Comparison of ENCODE assay signal across 17 mouse cellular contexts in genomic region chr9:110937506-110938490, GRCm38 (mm10). TPM values are rescaled to one million over a fixed set of nuclear protein-coding genes. Genes with fewer than 3 reads are reported as not detected.
DNase-seq lines count a peak whose midpoint lies in the region; ATAC-seq and TF ChIP-seq lines count a peak whose summit lies in the region.
"Had no signal": no experiment of that assay in that cellular context is flagged by ENCODE, and none has a peak within 500 bp of the region (broad histone marks: within the 10 kb centered on the region; RNA-seq: fewer than 3 reads in every experiment).

No protein-coding gene starts in this region.

- WGBS in hindbrain, postnatal 0 days = 77% methylated on average over 12 of the region's 12 CpGs
- WGBS in hindbrain, embryonic 13.5 days = 69% methylated on average over 12 of the region's 12 CpGs

- no peaks in the 10 kb centered on the region for H3K27me3 ChIP-seq in hindbrain, postnatal 0 days (ENCODE audit: insufficient read depth, low read length)
- H3K27me3 ChIP-seq in hindbrain, embryonic 13.5 days = no peaks in the 10 kb centered on the region
- H3K27me3 ChIP-seq: heart, embryonic 15.5 days had no signal

- no peak overlapping the region for H3K9ac ChIP-seq in hindbrain, postnatal 0 days (replicated peaks; ENCODE audit: low read length)
- no peak overlapping the region for H3K9ac ChIP-seq in hindbrain, embryonic 13.5 days
- H3K9ac ChIP-seq: heart, embryonic 15.5 days; liver, postnatal 0 days had no signal

- H3K36me3 ChIP-seq in hindbrain, postnatal 0 days (ENCODE audit: insufficient read depth, low read length) = no peaks in the 10 kb centered on the region
- H3K36me3 ChIP-seq in hindbrain, embryonic 13.5 days = no peaks in the 10 kb centered on the region
- H3K36me3 ChIP-seq: G1E; heart, embryonic 15.5 days; limb, embryonic 10.5 days had no signal

- peaks cover 13% of the 10 kb centered on the region for H3K4me1 ChIP-seq in hindbrain, postnatal 0 days (ENCODE audit: insufficient read depth, low read length)
- peaks cover 13% of the 10 kb centered on the region for H3K4me1 ChIP-seq in hindbrain, embryonic 13.5 days (replicated peaks)
- H3K4me1 ChIP-seq: heart, embryonic 15.5 days; limb, embryonic 10.5 days had no signal

- no peaks in the 10 kb centered on the region for H3K9me3 ChIP-seq in hindbrain, postnatal 0 days (ENCODE audit: low read length)
- H3K9me3 ChIP-seq in hindbrain, embryonic 13.5 days = no peaks in the 10 kb centered on the region
- H3K9me3 ChIP-seq: G1E; heart, embryonic 15.5 days; limb, embryonic 10.5 days had no signal

- no peak overlapping the region for H3K27ac ChIP-seq in hindbrain, postnatal 0 days
- no peak overlapping the region for H3K27ac ChIP-seq in hindbrain, embryonic 13.5 days
- H3K27ac ChIP-seq: heart, embryonic 15.5 days; limb, embryonic 10.5 days had no signal

- no peak for DNase-seq in hindbrain, postnatal 0 days (ENCODE audit: low spot score)
- DNase-seq in lung, postnatal 25 days (ENCODE audit: low spot score) = peak; percentile 56
- no peak for DNase-seq in lung, postnatal 4 days
- peak; percentile 25 for DNase-seq in adrenal gland, adult 8-10 months
- peak; percentile 60 for DNase-seq in naive thymus-derived CD4-positive, alpha-beta T cell, adult 2 months (ENCODE audit: low read depth)
- no peak for DNase-seq in retina, embryonic 14.5 days (ENCODE audit: low spot score)
- DNase-seq: liver, postnatal 0 days; midbrain, embryonic 14.5 days had no signal

- peak; percentile 19; the same call in 1 of the 2 replicates for TF ChIP-seq CTCF in hindbrain, postnatal 0 days (IDR thresholded peaks at IDR 0.05; ENCODE audit: low read depth)

- no peak overlapping the region for H3K4me3 ChIP-seq in hindbrain, postnatal 0 days (ENCODE audit: low read length)
- no peak overlapping the region for H3K4me3 ChIP-seq in hindbrain, embryonic 13.5 days
- H3K4me3 ChIP-seq: heart, embryonic 15.5 days; limb, embryonic 10.5 days had no signal

- no peak overlapping the region for H3K4me2 ChIP-seq in hindbrain, postnatal 0 days (ENCODE audit: low read depth, low read length)
- H3K4me2 ChIP-seq in hindbrain, embryonic 13.5 days = no peak overlapping the region
- H3K4me2 ChIP-seq: heart, embryonic 15.5 days had no signal

- no peak for ATAC-seq in hindbrain, postnatal 0 days
- no peak for ATAC-seq in hindbrain, embryonic 13.5 days (ENCODE audit: low FRiP score)
- ATAC-seq: inflammation-experienced regulatory T-cells, adult 6 months; liver, postnatal 0 days had no signal

RNA-seq across cellular contexts. Expression of gene Tdgf1, which starts 8.2 kb away (rescaled TPM):
- total RNA-seq in hindbrain, postnatal 0 days (2014; rRNA removed) = 1.5 TPM in 1 of 2 replicates, not detected in the other
- polyA plus RNA-seq in hindbrain, postnatal 0 days (2015; fragmentation: Nextera tagmentation; extraction: Ambion mirVana) = 0.66 and 0.87 TPM in 2 replicates
- 0.18 and 0.19 TPM in 2 replicates for polyA plus RNA-seq in hindbrain, embryonic 13.5 days (2015; fragmentation: Nextera tagmentation; extraction: Ambion mirVana)
- total RNA-seq in adrenal gland, adult 8-10 months (2022) = under 1 TPM in 1 of 4 experiments, not detected in 3; 0.14 TPM
- total RNA-seq: gastrocnemius, adult 18-20 months had no signal
- polyA plus RNA-seq: G1E; heart, embryonic 15.5 days; limb, embryonic 10.5 days; liver, postnatal 0 days; midbrain, embryonic 14.5 days had no signal

RNA-seq across cellular contexts. Expression of gene Lrrc2, which starts 13.5 kb away (rescaled TPM):
- 0.78 and 8.3 TPM in 2 replicates for total RNA-seq in hindbrain, postnatal 0 days (2014; rRNA removed)
- 1.3 and 2.6 TPM in 2 replicates for polyA plus RNA-seq in hindbrain, postnatal 0 days (2015; fragmentation: Nextera tagmentation; extraction: Ambion mirVana)
- polyA plus RNA-seq in hindbrain, embryonic 13.5 days (2015; fragmentation: Nextera tagmentation; extraction: Ambion mirVana) = 0.56 and 0.96 TPM in 2 replicates
- total RNA-seq in adrenal gland, adult 8-10 months (2022) = 10 to 100 TPM; 13.0 to 17.1 (median 14.1) TPM
- polyA plus RNA-seq: G1E had no signal

RNA-seq across cellular contexts. Expression of gene Fam240a, which starts 21.1 kb away (rescaled TPM):
- total RNA-seq in hindbrain, postnatal 0 days (2014; rRNA removed) = not detected in 2 replicates
- not detected in 2 replicates for polyA plus RNA-seq in hindbrain, postnatal 0 days (2015; fragmentation: Nextera tagmentation; extraction: Ambion mirVana)
- polyA plus RNA-seq in hindbrain, embryonic 13.5 days (2015; fragmentation: Nextera tagmentation; extraction: Ambion mirVana) = not detected in 2 replicates
- total RNA-seq in adrenal gland, adult 8-10 months (2022) = not detected
- total RNA-seq: G1E; layer of hippocampus, adult 8-10 months had no signal
- polyA plus RNA-seq: cortical plate, adult 2 months; G1E; heart, embryonic 15.5 days; inflammation-experienced regulatory T-cells, adult 6 months; limb, embryonic 10.5 days; liver, postnatal 0 days; midbrain, embryonic 14.5 days; neural tube, embryonic 14.5 days had no signal

RNA-seq across cellular contexts. Expression of gene Rtp3, which starts 52.6 kb away (rescaled TPM):
- total RNA-seq in hindbrain, postnatal 0 days (2014; rRNA removed) = 1.4 TPM in 1 of 2 replicates, not detected in the other
- not detected in 2 replicates for polyA plus RNA-seq in hindbrain, postnatal 0 days (2015; fragmentation: Nextera tagmentation; extraction: Ambion mirVana)
- polyA plus RNA-seq in hindbrain, embryonic 13.5 days (2015; fragmentation: Nextera tagmentation; extraction: Ambion mirVana) = not detected in 2 replicates
- total RNA-seq in adrenal gland, adult 8-10 months (2022) = 1 to 10 TPM; 2.5 to 4.6 (median 3.9) TPM
- polyA plus RNA-seq: G1E; inflammation-experienced regulatory T-cells, adult 6 months; limb, embryonic 10.5 days; midbrain, embryonic 14.5 days; neural tube, embryonic 14.5 days had no signal

RNA-seq across cellular contexts. Expression of gene Tmie, which starts 57.9 kb away (rescaled TPM):
- 5.7 and 6.8 TPM in 2 replicates for total RNA-seq in hindbrain, postnatal 0 days (2014; rRNA removed)
- polyA plus RNA-seq in hindbrain, postnatal 0 days (2015; fragmentation: Nextera tagmentation; extraction: Ambion mirVana) = 6.2 and 7.1 TPM in 2 replicates
- polyA plus RNA-seq in hindbrain, embryonic 13.5 days (2015; fragmentation: Nextera tagmentation; extraction: Ambion mirVana) = 1.2 and 1.4 TPM in 2 replicates
- 1 to 10 TPM; 2.3 to 7.5 (median 5.1) TPM for total RNA-seq in adrenal gland, adult 8-10 months (2022)
- polyA plus RNA-seq: G1E had no signal

Comparison
In these comparisons a context has a peak if more than half of its experiments do, and no peak if none do; other contexts are left out.
1. DNase-seq: peak in lung, postnatal 25 days (single experiment), adrenal gland, adult 8-10 months (single experiment) and naive thymus-derived CD4-positive, alpha-beta T cell, adult 2 months (single experiment); none in hindbrain, postnatal 0 days (single experiment), lung, postnatal 4 days (0 of 2) and retina, embryonic 14.5 days (single experiment).